Mouse (Mus musculus): ENCODE data around the gene Havcr1. TPM values are rescaled to one million over a fixed set of nuclear protein-coding genes. Genes with fewer than 3 reads are reported as not detected.

The Havcr1 gene
- polyA plus RNA-seq, 1 experiment from 2014 or later: not detected

DNA sequence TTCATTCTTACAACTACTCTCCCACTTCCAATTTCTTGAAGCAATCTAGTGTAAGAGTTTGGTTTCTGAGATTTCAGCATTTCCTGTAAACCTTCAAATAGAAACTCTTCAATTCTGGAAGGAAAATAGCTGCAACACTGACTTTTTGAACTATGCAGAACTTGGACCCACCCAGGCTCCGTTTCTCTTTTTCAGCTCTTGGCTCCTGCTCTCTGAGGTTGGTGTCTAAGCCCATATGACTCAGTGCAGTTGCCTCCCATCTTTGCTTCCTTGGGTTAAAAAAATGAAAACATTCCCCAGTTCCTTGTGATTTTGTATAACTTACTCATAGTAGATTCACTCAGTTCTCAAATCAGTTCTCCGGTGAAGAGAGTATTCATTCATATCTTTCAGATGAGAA lies 69.6 kb downstream of the Havcr1 start:
- H3K4me2 ChIP-seq (replicated peaks): no peak overlapping the region
- no peak for DNase-seq (ENCODE audit: low spot score)
- 94% methylated on average over 2 of the region's 2 CpGs for WGBS

GRCm38 (mm10) chr11:46810511-46810910 lies 75.6 kb downstream of the Havcr1 start, which contains the start of gene Timd4:
Timd4 (plus strand) TSS chr11:46810800.
- DNase-seq (ENCODE audit: low spot score) (no peak), ATAC-seq (ENCODE audit: low FRiP score) (no peak)
- no peak within 1 kb of the TSS for H3K4me2 ChIP-seq (replicated peaks)
- H3K27ac ChIP-seq: no peak within 1 kb of the TSS
- 90% methylated on average over 5 of the region's 5 CpGs for WGBS
- no peaks in the 10 kb centered on the region for H3K36me3 ChIP-seq (replicated peaks; ENCODE audit: control insufficient read depth, insufficient read depth)
- no peaks in the 10 kb centered on the region for H3K27me3 ChIP-seq (ENCODE audit: control insufficient read depth, insufficient read depth, low read length)
- no peak within 1 kb of the TSS for H3K9ac ChIP-seq
- no peak within 1 kb of the TSS for H3K4me3 ChIP-seq (replicated peaks; ENCODE audit: low read length)
- no peaks in the 10 kb centered on the region for H3K4me1 ChIP-seq (replicated peaks; ENCODE audit: control insufficient read depth, insufficient read depth, low read length)
- H3K9me3 ChIP-seq (ENCODE audit: control insufficient read depth, low read length): no peaks in the 10 kb centered on the region

More for the DNA sequence above, 69.6 kb downstream of the Havcr1 start:
- no peak overlapping the region for H3K4me3 ChIP-seq (replicated peaks; ENCODE audit: low read length)
- no peaks in the 10 kb centered on the region for H3K27me3 ChIP-seq (ENCODE audit: control insufficient read depth, insufficient read depth, low read length)
- peaks cover 4% of the 10 kb centered on the region; the same call in 1 of the 2 replicates for H3K9me3 ChIP-seq (ENCODE audit: control insufficient read depth, low read length)
- no peak overlapping the region for H3K9ac ChIP-seq
- no peak for ATAC-seq (ENCODE audit: low FRiP score)
- H3K4me1 ChIP-seq (replicated peaks; ENCODE audit: control insufficient read depth, insufficient read depth, low read length): no peaks in the 10 kb centered on the region
- H3K36me3 ChIP-seq (replicated peaks; ENCODE audit: control insufficient read depth, insufficient read depth): no peaks in the 10 kb centered on the region
- H3K27ac ChIP-seq: no peak overlapping the region

DNA sequence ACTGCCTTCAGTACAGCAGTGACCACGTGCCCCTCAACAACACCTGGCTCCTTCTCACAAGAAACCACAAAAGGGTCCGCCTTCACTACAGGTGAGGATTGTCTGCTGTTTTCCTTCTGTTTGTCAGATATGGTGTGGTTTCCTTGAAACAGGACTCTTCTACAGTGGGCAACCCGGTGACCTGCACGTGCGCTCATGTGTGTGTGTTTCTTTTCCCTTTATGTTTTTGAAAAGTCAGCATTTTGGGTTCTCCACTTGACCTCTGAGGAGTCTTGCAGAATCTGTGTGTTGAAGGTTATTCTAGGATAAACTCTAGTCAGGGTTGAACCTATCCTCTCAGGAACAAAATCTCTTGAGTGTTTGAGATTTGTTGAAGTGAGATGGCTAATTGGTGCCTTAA lies 82.8 kb downstream of the Havcr1 start:
- no peak for DNase-seq (ENCODE audit: low spot score)
- Histone ChIP-seq H3K36me3 (replicated peaks; ENCODE audit: control insufficient read depth, insufficient read depth) (no peaks in the 10 kb centered on the region), H3K9me3 (ENCODE audit: control insufficient read depth, low read length) (no peaks in the 10 kb centered on the region), H3K27ac (no peak overlapping the region), H3K4me1 (replicated peaks; ENCODE audit: control insufficient read depth, insufficient read depth, low read length) (no peaks in the 10 kb centered on the region), H3K4me3 (replicated peaks; ENCODE audit: low read length) (no peak overlapping the region), H3K9ac (no peak overlapping the region), H3K27me3 (ENCODE audit: control insufficient read depth, insufficient read depth, low read length) (no peaks in the 10 kb centered on the region), H3K4me2 (replicated peaks) (no peak overlapping the region)
- 91% methylated on average over 5 of the region's 5 CpGs for WGBS
- ATAC-seq (ENCODE audit: low FRiP score): no peak

- no peak for DNase-seq (ENCODE audit: low spot score)
- no peaks in the 10 kb centered on the region for H3K36me3 ChIP-seq (replicated peaks; ENCODE audit: control insufficient read depth, insufficient read depth)
- 70% methylated on average over 4 of the region's 4 CpGs for WGBS
- no peaks in the 10 kb centered on the region for H3K4me1 ChIP-seq (replicated peaks; ENCODE audit: control insufficient read depth, insufficient read depth, low read length)
- ATAC-seq (ENCODE audit: low FRiP score): no peak
- no peaks in the 10 kb centered on the region for H3K9me3 ChIP-seq (ENCODE audit: control insufficient read depth, low read length)
- no peak overlapping the region for H3K4me2 ChIP-seq (replicated peaks)
- H3K27me3 ChIP-seq (ENCODE audit: control insufficient read depth, insufficient read depth, low read length): no peaks in the 10 kb centered on the region
- no peak overlapping the region for H3K27ac ChIP-seq
- no peak overlapping the region for H3K9ac ChIP-seq
- no peak overlapping the region for H3K4me3 ChIP-seq (replicated peaks; ENCODE audit: low read length)
These were observed 85.0 kb downstream of the Havcr1 start for GRCm38 (mm10) chr11:46819930-46820329.

Other genes with a start within 250 kb of the Havcr1 start
- gene Gm12169, start 210.9 kb upstream of the Havcr1 start, polyA plus RNA-seq (2014; fragmentation: Nextera tagmentation; extraction: Ambion mirVana): not detected in 2 replicates
- gene BC053393, start 163.5 kb upstream of the Havcr1 start, polyA plus RNA-seq (2014; fragmentation: Nextera tagmentation; extraction: Ambion mirVana): not detected in 2 replicates
- gene Dppa1, start 105.8 kb upstream of the Havcr1 start, polyA plus RNA-seq (2014; fragmentation: Nextera tagmentation; extraction: Ambion mirVana): not detected in 2 replicates
- not detected in 2 replicates for gene Timd2, start 28.0 kb upstream of the Havcr1 start, polyA plus RNA-seq (2014; fragmentation: Nextera tagmentation; extraction: Ambion mirVana)
- gene Timd4, start 75.7 kb downstream of the Havcr1 start, polyA plus RNA-seq (2014; fragmentation: Nextera tagmentation; extraction: Ambion mirVana): 0.28 TPM in 1 of 2 replicates, not detected in the other